Mouse (Mus musculus): ENCODE measurements around the gene Epop.
"Not testable (repeated sequence)": the region's sequence is repeated elsewhere in the genome, so short reads cannot be mapped to it uniquely, and the experiment has no call there.

Epop gene

GRCm38 (mm10) chr11:97659990-97660714 lies 30.6 kb upstream of the Epop start:
- peak; percentile 85 to 88 for DNase-seq

GRCm38 (mm10) chr11:97659267-97659989 lies 29.9 kb upstream of the Epop start:
- peak in 1 of 2 experiments; percentile 52 for DNase-seq

- no peak for DNase-seq
These were observed 29.3 kb upstream of the Epop start for GRCm38 (mm10) chr11:97658751-97659266.

- not testable (repeated sequence) for DNase-seq
These were observed 28.5 kb upstream of the Epop start for GRCm38 (mm10) chr11:97657967-97658366.

GRCm38 (mm10) chr11:97657184-97657945 lies 27.9 kb upstream of the Epop start:
- DNase-seq, result peak; percentile 39 to 50

- DNase-seq, result no peak
These were observed 26.9 kb upstream of the Epop start for GRCm38 (mm10) chr11:97656269-97656971.

- DNase-seq, result no peak
These were observed 24.7 kb upstream of the Epop start for GRCm38 (mm10) chr11:97654210-97654609.

- not testable (repeated sequence) for DNase-seq
These were observed 23.9 kb upstream of the Epop start for GRCm38 (mm10) chr11:97653376-97653775.

- DNase-seq, result peak; percentile 62 to 68
These were observed 20.8 kb upstream of the Epop start for GRCm38 (mm10) chr11:97650341-97650740.

- DNase-seq, result not testable (repeated sequence)
These were observed 19.0 kb upstream of the Epop start for GRCm38 (mm10) chr11:97648541-97648940.

- DNase-seq, result peak; percentile 85
These were observed 15.3 kb upstream of the Epop start for GRCm38 (mm10) chr11:97644834-97645233.

GRCm38 (mm10) chr11:97643380-97644055 lies 14.0 kb upstream of the Epop start:
- no peak for DNase-seq

- peak; percentile 23 to 54 for DNase-seq
These were observed 13.2 kb upstream of the Epop start for GRCm38 (mm10) chr11:97642746-97643145.

GRCm38 (mm10) chr11:97641668-97642067 lies 12.2 kb upstream of the Epop start:
- DNase-seq, result peak; percentile 87 to 89

GRCm38 (mm10) chr11:97635468-97636019 lies 6.0 kb upstream of the Epop start:
- DNase-seq, result no peak

- not testable (repeated sequence) for DNase-seq
These were observed 2.9 kb upstream of the Epop start for GRCm38 (mm10) chr11:97632440-97632839.

GRCm38 (mm10) chr11:97631938-97632337 lies 2.4 kb upstream of the Epop start:
- peak; percentile 92 to 94 for DNase-seq

- no peak for DNase-seq
These were observed 2.0 kb upstream of the Epop start for GRCm38 (mm10) chr11:97631500-97631899.

- DNase-seq, result peak in 1 of 2 experiments; percentile 38
These were observed 1.5 kb upstream of the Epop start for GRCm38 (mm10) chr11:97631046-97631445.

- peak; percentile 56 to 61 for DNase-seq
These were observed 659 bp downstream of the Epop start for GRCm38 (mm10) chr11:97628568-97629518.

- DNase-seq, result peak; percentile 40 to 57
These were observed 1.3 kb downstream of the Epop start for GRCm38 (mm10) chr11:97628303-97628567.

Measured in cerebellum, postnatal 10 days (tissue).